Mouse (Mus musculus) kidney, adult 8-10 months (tissue): ENCODE results near the gene Babam2.
"Not testable (repeated sequence)": the region's sequence is repeated elsewhere in the genome, so short reads cannot be mapped to it uniquely, and the experiment has no call there.

Experiments
- DNase-seq, 2 experiments: peaks; one replicate each; pipeline ENCODE4 v3.0.0; 2022

Babam2 gene

GRCm38 (mm10) chr5:31840406-31840805 lies 142.9 kb downstream of the Babam2 start:
- DNase-seq = no peak

GRCm38 (mm10) chr5:31844856-31845255 lies 147.4 kb downstream of the Babam2 start:
- DNase-seq = no peak

- no peak for DNase-seq
Observed at GRCm38 (mm10) chr5:31846971-31847370, 149.5 kb downstream of the Babam2 start.

- DNase-seq = no peak
Observed at GRCm38 (mm10) chr5:31848995-31849394, 151.5 kb downstream of the Babam2 start.

GRCm38 (mm10) chr5:31852786-31853185 lies 155.3 kb downstream of the Babam2 start:
- no peak for DNase-seq

- no peak for DNase-seq
Observed at GRCm38 (mm10) chr5:31853831-31854230, 156.3 kb downstream of the Babam2 start.

- not testable (repeated sequence) for DNase-seq
Observed at GRCm38 (mm10) chr5:31858877-31859276, 161.4 kb downstream of the Babam2 start.

- DNase-seq = no peak
Observed at GRCm38 (mm10) chr5:31860426-31860825, 162.9 kb downstream of the Babam2 start.

GRCm38 (mm10) chr5:31860831-31861624 lies 163.5 kb downstream of the Babam2 start:
- DNase-seq = no peak

GRCm38 (mm10) chr5:31862753-31863468 lies 165.4 kb downstream of the Babam2 start:
- DNase-seq = no peak

- no peak for DNase-seq
Observed at GRCm38 (mm10) chr5:31864095-31864494, 166.6 kb downstream of the Babam2 start.

- no peak for DNase-seq
Observed at GRCm38 (mm10) chr5:31866071-31866470, 168.6 kb downstream of the Babam2 start.

GRCm38 (mm10) chr5:31870856-31871520 lies 173.5 kb downstream of the Babam2 start:
- DNase-seq = peak in 1 of 2 experiments; percentile 13

- peak in 1 of 2 experiments; percentile 20 for DNase-seq
Observed at GRCm38 (mm10) chr5:31873328-31873727, 175.8 kb downstream of the Babam2 start.

GRCm38 (mm10) chr5:31874543-31874942 lies 177.1 kb downstream of the Babam2 start:
- DNase-seq = no peak

GRCm38 (mm10) chr5:31875443-31875842 lies 178.0 kb downstream of the Babam2 start:
- no peak for DNase-seq

- DNase-seq = peak; percentile 12 to 19
Observed at GRCm38 (mm10) chr5:31876216-31876974, 178.9 kb downstream of the Babam2 start.

GRCm38 (mm10) chr5:31880457-31880856 lies 183.0 kb downstream of the Babam2 start:
- DNase-seq = no peak

- DNase-seq = no peak
Observed at GRCm38 (mm10) chr5:31882297-31882696, 184.8 kb downstream of the Babam2 start.

- no peak for DNase-seq
Observed at GRCm38 (mm10) chr5:31884962-31885361, 187.5 kb downstream of the Babam2 start.

GRCm38 (mm10) chr5:31887590-31887989 lies 190.1 kb downstream of the Babam2 start:
- no peak for DNase-seq

- no peak for DNase-seq
Observed at GRCm38 (mm10) chr5:31888341-31888740, 190.9 kb downstream of the Babam2 start.

- DNase-seq = no peak
Observed at GRCm38 (mm10) chr5:31892631-31893030, 195.1 kb downstream of the Babam2 start.
